Mouse (Mus musculus): ENCODE results near the gene Ptbp3. TPM values are rescaled to one million over a fixed set of nuclear protein-coding genes. Genes with fewer than 3 reads are reported as not detected.

Gene Ptbp3
- polyA plus RNA-seq, 1 experiment from 2014 or later = 14.1 TPM

GRCm38 (mm10) chr4:59452503-59452933 is 96.6 kb downstream of the Ptbp3 start:
- no peak for ATAC-seq
- no peak overlapping the region for H3K27ac ChIP-seq (ENCODE audit: low read length)
- no peaks in the 10 kb centered on the region for H3K9me3 ChIP-seq (replicated peaks; ENCODE audit: control insufficient read depth, low read length, poor library complexity, severe bottlenecking)
- no peaks in the 10 kb centered on the region for H3K4me1 ChIP-seq (ENCODE audit: control insufficient read depth, insufficient read depth, low read length)
- H3K36me3 ChIP-seq (ENCODE audit: control insufficient read depth, insufficient read depth, low read length) = no peaks in the 10 kb centered on the region
- 92% methylated on average over 8 of the region's 8 CpGs for whole genome bisulfite sequencing
- H3K27me3 ChIP-seq (ENCODE audit: control insufficient read depth, insufficient read depth, low read depth, low read length) = no peaks in the 10 kb centered on the region
- no peak overlapping the region for H3K4me2 ChIP-seq (ENCODE audit: low read length)
- no peak overlapping the region for H3K9ac ChIP-seq (ENCODE audit: low read depth, low read length)
- no peak overlapping the region for H3K4me3 ChIP-seq (ENCODE audit: low read depth, low read length)

GRCm38 (mm10) chr4:59450906-59451305 is 98.3 kb downstream of the Ptbp3 start:
- Histone ChIP-seq H3K4me3 (ENCODE audit: low read depth, low read length) (no peak overlapping the region), H3K4me2 (ENCODE audit: low read length) (no peak overlapping the region), H3K36me3 (ENCODE audit: control insufficient read depth, insufficient read depth, low read length) (no peaks in the 10 kb centered on the region), H3K27me3 (ENCODE audit: control insufficient read depth, insufficient read depth, low read depth, low read length) (no peaks in the 10 kb centered on the region), H3K9ac (ENCODE audit: low read depth, low read length) (no peak overlapping the region), H3K4me1 (ENCODE audit: control insufficient read depth, insufficient read depth, low read length) (no peaks in the 10 kb centered on the region), H3K9me3 (replicated peaks; ENCODE audit: control insufficient read depth, low read length, poor library complexity, severe bottlenecking) (no peaks in the 10 kb centered on the region), H3K27ac (ENCODE audit: low read length) (no peak overlapping the region)
- WGBS = 93% methylated on average over 3 of the region's 3 CpGs
- no peak for ATAC-seq

- no peaks in the 10 kb centered on the region for H3K27me3 ChIP-seq (ENCODE audit: control insufficient read depth, insufficient read depth, low read depth, low read length)
- H3K9me3 ChIP-seq (replicated peaks; ENCODE audit: control insufficient read depth, low read length, poor library complexity, severe bottlenecking) = no peaks in the 10 kb centered on the region
- no peak overlapping the region for H3K4me3 ChIP-seq (ENCODE audit: low read depth, low read length)
- H3K27ac ChIP-seq (ENCODE audit: low read length) = no peak overlapping the region
- 86% methylated on average over 6 of the region's 6 CpGs for whole genome bisulfite sequencing
- no peak overlapping the region for H3K9ac ChIP-seq (ENCODE audit: low read depth, low read length)
- no peak for ATAC-seq
- H3K36me3 ChIP-seq (ENCODE audit: control insufficient read depth, insufficient read depth, low read length) = no peaks in the 10 kb centered on the region
- no peaks in the 10 kb centered on the region for H3K4me1 ChIP-seq (ENCODE audit: control insufficient read depth, insufficient read depth, low read length)
- no peak overlapping the region for H3K4me2 ChIP-seq (ENCODE audit: low read length)
Observed at GRCm38 (mm10) chr4:59450234-59450854, 98.8 kb downstream of the Ptbp3 start.

- H3K9ac ChIP-seq (ENCODE audit: low read depth, low read length) = no peak overlapping the region
- WGBS = 74% methylated on average over 1 of the region's 1 CpGs
Observed at GRCm38 (mm10) chr4:59447296-59447695, 101.9 kb downstream of the Ptbp3 start.

GRCm38 (mm10) chr4:59445516-59445915 is 103.6 kb downstream of the Ptbp3 start:
- H3K9ac ChIP-seq (ENCODE audit: low read depth, low read length) = no peak overlapping the region
- no peak for ATAC-seq
- H3K27me3 ChIP-seq (ENCODE audit: control insufficient read depth, insufficient read depth, low read depth, low read length) = no peaks in the 10 kb centered on the region
- no peak overlapping the region for H3K4me2 ChIP-seq (ENCODE audit: low read length)
- 81% methylated on average over 6 of the region's 6 CpGs for WGBS
- H3K4me3 ChIP-seq (ENCODE audit: low read depth, low read length) = no peak overlapping the region
- H3K9me3 ChIP-seq (replicated peaks; ENCODE audit: control insufficient read depth, low read length, poor library complexity, severe bottlenecking) = no peaks in the 10 kb centered on the region
- no peak overlapping the region for H3K27ac ChIP-seq (ENCODE audit: low read length)
- H3K4me1 ChIP-seq (ENCODE audit: control insufficient read depth, insufficient read depth, low read length) = no peaks in the 10 kb centered on the region
- no peaks in the 10 kb centered on the region for H3K36me3 ChIP-seq (ENCODE audit: control insufficient read depth, insufficient read depth, low read length)

More at GRCm38 (mm10) chr4:59447296-59447695, 101.9 kb downstream of the Ptbp3 start:
- H3K4me2 ChIP-seq (ENCODE audit: low read length) = no peak overlapping the region
- no peak for ATAC-seq
- H3K4me1 ChIP-seq (ENCODE audit: control insufficient read depth, insufficient read depth, low read length) = no peaks in the 10 kb centered on the region
- H3K27me3 ChIP-seq (ENCODE audit: control insufficient read depth, insufficient read depth, low read depth, low read length) = no peaks in the 10 kb centered on the region
- no peak overlapping the region for H3K27ac ChIP-seq (ENCODE audit: low read length)
- no peaks in the 10 kb centered on the region for H3K9me3 ChIP-seq (replicated peaks; ENCODE audit: control insufficient read depth, low read length, poor library complexity, severe bottlenecking)
- H3K36me3 ChIP-seq (ENCODE audit: control insufficient read depth, insufficient read depth, low read length) = no peaks in the 10 kb centered on the region
- no peak overlapping the region for H3K4me3 ChIP-seq (ENCODE audit: low read depth, low read length)

- Histone ChIP-seq H3K9ac (ENCODE audit: low read depth, low read length) (no peak overlapping the region), H3K27me3 (ENCODE audit: control insufficient read depth, insufficient read depth, low read depth, low read length) (no peaks in the 10 kb centered on the region), H3K36me3 (ENCODE audit: control insufficient read depth, insufficient read depth, low read length) (no peaks in the 10 kb centered on the region), H3K4me3 (ENCODE audit: low read depth, low read length) (no peak overlapping the region), H3K9me3 (replicated peaks; ENCODE audit: control insufficient read depth, low read length, poor library complexity, severe bottlenecking) (no peaks in the 10 kb centered on the region), H3K4me2 (ENCODE audit: low read length) (no peak overlapping the region), H3K27ac (ENCODE audit: low read length) (no peak overlapping the region), H3K4me1 (ENCODE audit: control insufficient read depth, insufficient read depth, low read length) (no peaks in the 10 kb centered on the region)
- no peak for ATAC-seq
- 86% methylated on average over 3 of the region's 3 CpGs for WGBS
Observed at GRCm38 (mm10) chr4:59444994-59445393, 104.2 kb downstream of the Ptbp3 start.

- Histone ChIP-seq H3K27me3 (ENCODE audit: control insufficient read depth, insufficient read depth, low read depth, low read length) (peaks cover 2% of the 10 kb centered on the region), H3K4me2 (ENCODE audit: low read length) (no peak overlapping the region), H3K36me3 (ENCODE audit: control insufficient read depth, insufficient read depth, low read length) (no peaks in the 10 kb centered on the region), H3K9me3 (replicated peaks; ENCODE audit: control insufficient read depth, low read length, poor library complexity, severe bottlenecking) (no peaks in the 10 kb centered on the region), H3K9ac (ENCODE audit: low read depth, low read length) (no peak overlapping the region), H3K4me3 (ENCODE audit: low read depth, low read length) (no peak overlapping the region), H3K27ac (ENCODE audit: low read length) (no peak overlapping the region), H3K4me1 (ENCODE audit: control insufficient read depth, insufficient read depth, low read length) (no peaks in the 10 kb centered on the region)
- ATAC-seq = no peak
- WGBS = 71% methylated on average over 4 of the region's 4 CpGs
Observed at GRCm38 (mm10) chr4:59444085-59444484, 105.1 kb downstream of the Ptbp3 start.

GRCm38 (mm10) chr4:59441265-59441664 is 107.9 kb downstream of the Ptbp3 start:
- H3K4me2 ChIP-seq (ENCODE audit: low read length) = no peak overlapping the region
- no peak overlapping the region for H3K27ac ChIP-seq (ENCODE audit: low read length)
- no peaks in the 10 kb centered on the region for H3K9me3 ChIP-seq (replicated peaks; ENCODE audit: control insufficient read depth, low read length, poor library complexity, severe bottlenecking)
- H3K36me3 ChIP-seq (ENCODE audit: control insufficient read depth, insufficient read depth, low read length) = no peaks in the 10 kb centered on the region
- H3K27me3 ChIP-seq (ENCODE audit: control insufficient read depth, insufficient read depth, low read depth, low read length) = peaks cover 16% of the 10 kb centered on the region
- 88% methylated on average over 1 of the region's 1 CpGs for WGBS
- no peak overlapping the region for H3K9ac ChIP-seq (ENCODE audit: low read depth, low read length)
- H3K4me1 ChIP-seq (ENCODE audit: control insufficient read depth, insufficient read depth, low read length) = peaks cover 7% of the 10 kb centered on the region; the same call in 1 of the 2 replicates
- no peak for ATAC-seq
- no peak overlapping the region for H3K4me3 ChIP-seq (ENCODE audit: low read depth, low read length)

GRCm38 (mm10) chr4:59439960-59440359 is 109.2 kb downstream of the Ptbp3 start:
- no peak overlapping the region for H3K9ac ChIP-seq (ENCODE audit: low read depth, low read length)
- peaks cover 7% of the 10 kb centered on the region; the same call in 1 of the 2 replicates for H3K4me1 ChIP-seq (ENCODE audit: control insufficient read depth, insufficient read depth, low read length)
- no peak overlapping the region for H3K4me2 ChIP-seq (ENCODE audit: low read length)
- no peaks in the 10 kb centered on the region for H3K36me3 ChIP-seq (ENCODE audit: control insufficient read depth, insufficient read depth, low read length)
- peaks cover 19% of the 10 kb centered on the region for H3K27me3 ChIP-seq (ENCODE audit: control insufficient read depth, insufficient read depth, low read depth, low read length)
- no peak overlapping the region for H3K4me3 ChIP-seq (ENCODE audit: low read depth, low read length)
- no peak overlapping the region for H3K27ac ChIP-seq (ENCODE audit: low read length)
- WGBS = 42% methylated on average over 2 of the region's 2 CpGs
- ATAC-seq = no peak
- H3K9me3 ChIP-seq (replicated peaks; ENCODE audit: control insufficient read depth, low read length, poor library complexity, severe bottlenecking) = no peaks in the 10 kb centered on the region

Data from midbrain, embryonic 16.5 days (tissue).